Mouse (Mus musculus): ENCODE measurements at regions not wholly inside any gene's neighbourhood (a gene's known extent, or its start where the extent isn't known, plus 50 kb on each side); places are given as distances from the start of the nearest gene placed in this dataset.

GRCm38 (mm10) chr15:65217908-65218307 is 203.2 kb upstream of the Gm21961 start:
- H3K79me2 ChIP-seq (ENCODE audit: control insufficient read depth, insufficient read depth, low read length): no peaks in the 10 kb centered on the region
- H3K4me1 ChIP-seq (ENCODE audit: control insufficient read depth, insufficient read depth, low read length): no peaks in the 10 kb centered on the region
- no peaks in the 10 kb centered on the region for H3K27me3 ChIP-seq (ENCODE audit: control insufficient read depth, insufficient read depth, low read length)
- no peak for DNase-seq (ENCODE audit: extremely low read depth, low read depth, low spot score)
- no peaks in the 10 kb centered on the region for H3K36me3 ChIP-seq (ENCODE audit: control insufficient read depth, insufficient read depth, low read length)
- no peak overlapping the region for H3K27ac ChIP-seq (replicated peaks; ENCODE audit: insufficient read depth, low read depth, low read length)
- H3K4me3 ChIP-seq (ENCODE audit: insufficient read depth, low read depth, low read length): no peak overlapping the region
- H3K9ac ChIP-seq (ENCODE audit: low read depth, low read length): no peak overlapping the region
- 89% methylated on average over 2 of the region's 2 CpGs for WGBS
- TF ChIP-seq CTCF (IDR thresholded peaks at IDR 0.05; ENCODE audit: low read depth, low read length) (no peak), POLR2A (IDR thresholded peaks at IDR 0.05; ENCODE audit: extremely low read depth, insufficient read depth, low read length) (no peak)

DNA sequence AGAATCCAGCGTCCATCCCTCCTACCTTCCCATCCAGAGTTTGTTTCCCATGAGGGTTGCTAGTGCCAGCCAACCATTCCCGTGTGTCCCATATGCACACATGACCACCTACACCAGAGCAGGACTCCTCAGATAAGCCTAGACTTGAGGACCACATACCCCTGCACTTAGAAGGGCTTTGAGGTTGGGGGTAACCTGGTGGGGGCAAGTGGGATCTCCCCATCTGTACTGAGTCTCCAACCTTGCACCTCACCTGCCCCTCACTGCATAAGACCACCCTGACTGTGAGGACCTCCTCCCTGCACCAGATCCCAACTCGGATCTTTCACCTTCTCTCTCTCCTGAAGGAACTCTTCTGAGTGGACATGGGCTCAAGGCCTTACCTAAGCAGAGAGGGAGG is 181.6 kb upstream of the Gm21961 start:
- no peak overlapping the region for H3K27ac ChIP-seq (replicated peaks; ENCODE audit: insufficient read depth, low read depth, low read length)
- H3K27me3 ChIP-seq (ENCODE audit: control insufficient read depth, insufficient read depth, low read length): no peaks in the 10 kb centered on the region
- WGBS: 80% methylated on average over 3 of the region's 3 CpGs
- H3K9ac ChIP-seq (ENCODE audit: low read depth, low read length): no peak overlapping the region
- H3K79me2 ChIP-seq (ENCODE audit: control insufficient read depth, insufficient read depth, low read length): no peaks in the 10 kb centered on the region
- no peak for TF ChIP-seq CTCF (IDR thresholded peaks at IDR 0.05; ENCODE audit: low read depth, low read length)
- no peak for TF ChIP-seq POLR2A (IDR thresholded peaks at IDR 0.05; ENCODE audit: extremely low read depth, insufficient read depth, low read length)
- no peak overlapping the region for H3K4me3 ChIP-seq (ENCODE audit: insufficient read depth, low read depth, low read length)
- no peak for DNase-seq (ENCODE audit: extremely low read depth, low read depth, low spot score)
- H3K36me3 ChIP-seq (ENCODE audit: control insufficient read depth, insufficient read depth, low read length): no peaks in the 10 kb centered on the region
- H3K4me1 ChIP-seq (ENCODE audit: control insufficient read depth, insufficient read depth, low read length): no peaks in the 10 kb centered on the region

- no peaks in the 10 kb centered on the region for H3K27me3 ChIP-seq (ENCODE audit: control insufficient read depth, insufficient read depth, low read length)
- H3K4me1 ChIP-seq (ENCODE audit: control insufficient read depth, insufficient read depth, low read length): no peaks in the 10 kb centered on the region
- no peaks in the 10 kb centered on the region for H3K79me2 ChIP-seq (ENCODE audit: control insufficient read depth, insufficient read depth, low read length)
- no peak overlapping the region for H3K27ac ChIP-seq (replicated peaks; ENCODE audit: insufficient read depth, low read depth, low read length)
- H3K4me3 ChIP-seq (ENCODE audit: insufficient read depth, low read depth, low read length): no peak overlapping the region
- DNase-seq (ENCODE audit: extremely low read depth, low read depth, low spot score): no peak
- 95% methylated on average over 1 of the region's 1 CpGs for WGBS
- TF ChIP-seq CTCF (IDR thresholded peaks at IDR 0.05; ENCODE audit: low read depth, low read length) (no peak), POLR2A (IDR thresholded peaks at IDR 0.05; ENCODE audit: extremely low read depth, insufficient read depth, low read length) (no peak)
- H3K9ac ChIP-seq (ENCODE audit: low read depth, low read length): no peak overlapping the region
- no peaks in the 10 kb centered on the region for H3K36me3 ChIP-seq (ENCODE audit: control insufficient read depth, insufficient read depth, low read length)
Measured at GRCm38 (mm10) chr15:65193654-65194053, 178.9 kb upstream of the Gm21961 start.
